Mouse (Mus musculus) mature B cell (primary cell): Measurements from ENCODE around the gene Kat6b.

Source experiments
- in situ Hi-C: fragments of 300-500 bp; cut with MboI; formaldehyde crosslinking; loops from 2 replicates; pipeline ENCODE4 v1.14.3; 2019

Gene Kat6b

GRCm38 (mm10) chr14:21523234-21523633 is 42.0 kb downstream of the Kat6b start:
- in situ Hi-C loops: no loop called here

GRCm38 (mm10) chr14:21523851-21524441 is 42.7 kb downstream of the Kat6b start:
- in situ Hi-C loops: no loop called here

GRCm38 (mm10) chr14:21525674-21526073 is 44.4 kb downstream of the Kat6b start:
- in situ Hi-C loops: no loop called here

GRCm38 (mm10) chr14:21533566-21533965 is 52.3 kb downstream of the Kat6b start:
- in situ Hi-C loops: no loop called here

- in situ Hi-C loops: no loop called here
Observed at GRCm38 (mm10) chr14:21534066-21534465, 52.8 kb downstream of the Kat6b start.

- in situ Hi-C loops: no loop called here
Observed at GRCm38 (mm10) chr14:21534542-21535272, 53.5 kb downstream of the Kat6b start.

GRCm38 (mm10) chr14:21536485-21537181 is 55.4 kb downstream of the Kat6b start:
- in situ Hi-C loops: no loop called here

GRCm38 (mm10) chr14:21537838-21538237 is 56.6 kb downstream of the Kat6b start:
- in situ Hi-C loops: no loop called here

GRCm38 (mm10) chr14:21539731-21540130 is 58.5 kb downstream of the Kat6b start:
- in situ Hi-C loops: no loop called here

GRCm38 (mm10) chr14:21540361-21540760 is 59.1 kb downstream of the Kat6b start:
- in situ Hi-C loops: no loop called here

GRCm38 (mm10) chr14:21545529-21545928 is 64.3 kb downstream of the Kat6b start:
- in situ Hi-C loops: no loop called here

GRCm38 (mm10) chr14:21546351-21546750 is 65.1 kb downstream of the Kat6b start:
- in situ Hi-C loops: no loop called here

- in situ Hi-C loops: no loop called here
Observed at GRCm38 (mm10) chr14:21547297-21547696, 66.1 kb downstream of the Kat6b start.

GRCm38 (mm10) chr14:21547965-21548364 is 66.7 kb downstream of the Kat6b start:
- in situ Hi-C loops: no loop called here

- in situ Hi-C loops: no loop called here
Observed at GRCm38 (mm10) chr14:21548952-21549607, 67.8 kb downstream of the Kat6b start.

- in situ Hi-C loops: no loop called here
Observed at GRCm38 (mm10) chr14:21549608-21550115, 68.4 kb downstream of the Kat6b start.

- in situ Hi-C loops: no loop called here
Observed at GRCm38 (mm10) chr14:21550576-21550975, 69.3 kb downstream of the Kat6b start.

GRCm38 (mm10) chr14:21551655-21552054 is 70.4 kb downstream of the Kat6b start:
- in situ Hi-C loops: no loop called here

- in situ Hi-C loops: no loop called here
Observed at GRCm38 (mm10) chr14:21552958-21553357, 71.7 kb downstream of the Kat6b start.

GRCm38 (mm10) chr14:21554046-21554445 is 72.8 kb downstream of the Kat6b start:
- in situ Hi-C loops: no loop called here

GRCm38 (mm10) chr14:21558440-21559131 is 77.4 kb downstream of the Kat6b start:
- in situ Hi-C loops: no loop called here

- in situ Hi-C loops: no loop called here
Observed at GRCm38 (mm10) chr14:21559447-21559846, 78.2 kb downstream of the Kat6b start.
